Mouse (Mus musculus) midbrain, embryonic 16.5 days (tissue): ENCODE data around the gene Tbc1d25. TPM values are rescaled to one million over a fixed set of nuclear protein-coding genes. Genes with fewer than 3 reads are reported as not detected.

Experiments used
- ATAC-seq: fragments of 200-750 bp; cut with Nextera tagmentation; 2 replicates; pipeline ENCODE4 v1.8.0; 2017; ENCODE audit warnings: moderate TSS enrichment
- H3K27ac ChIP-seq: fragments of 300-500 bp; sonication (generic); 2 replicates; pipeline ENCODE4 v1.5.1; 2014; ENCODE audit warnings: mild to moderate bottlenecking, low read length, mixed read lengths
- H3K27me3 ChIP-seq: fragments of 300-500 bp; sonication (generic); 2 replicates; pipeline ENCODE4 v1.6.1; 2014; ENCODE audit warnings: low read depth, low read length, mixed read lengths; ENCODE audit not compliant: control insufficient read depth, insufficient read depth
- H3K36me3 ChIP-seq: fragments of 300-500 bp; sonication (generic); 2 replicates; pipeline ENCODE4 v1.6.1; 2014; ENCODE audit warnings: mild to moderate bottlenecking, low read length, moderate library complexity, mixed read lengths; ENCODE audit not compliant: control insufficient read depth, insufficient read depth
- H3K4me1 ChIP-seq: fragments of 300-500 bp; sonication (generic); 2 replicates; pipeline ENCODE4 v1.6.1; 2014; ENCODE audit warnings: mild to moderate bottlenecking, low read length, mixed read lengths; ENCODE audit not compliant: control insufficient read depth, insufficient read depth
- H3K4me2 ChIP-seq: fragments of 300-500 bp; sonication (generic); 2 replicates; pipeline ENCODE4 v1.6.1; 2014; ENCODE audit warnings: mild to moderate bottlenecking, low read length, mixed read lengths
- H3K4me3 ChIP-seq: fragments of 300-500 bp; sonication (generic); 2 replicates; pipeline ENCODE4 v1.5.1; 2014; ENCODE audit warnings: low read depth, mild to moderate bottlenecking, low read length, moderate library complexity, mixed read lengths
- H3K9ac ChIP-seq: fragments of 300-500 bp; sonication (generic); 2 replicates; pipeline ENCODE4 v1.6.1; 2014; ENCODE audit warnings: low read depth, low read length, mixed read lengths
- H3K9me3 ChIP-seq: fragments of 300-500 bp; sonication (generic); replicated peaks from 2 replicates; pipeline ENCODE4 v1.6.1; 2014; ENCODE audit warnings: mild to moderate bottlenecking, low read length, mixed read lengths; ENCODE audit not compliant: control insufficient read depth, poor library complexity, severe bottlenecking
- WGBS: fragments of 180-500 bp; shearing (Covaris S2); extraction: QIAGEN DNeasy Blood & Tissue Kit; methylation state at CpG from one replicate; pipeline ENCODE4 v1.1.7; 2014; 5-methylcytosine and 5-hydroxymethylcytosine counted together
- polyA plus RNA-seq: library from polyadenylated mRNA; unstranded; fragments of >200 nt; fragmentation: Nextera tagmentation; extraction: Ambion mirVana; gene quantifications from 2 replicates; pipeline ENCODE4 v1.2.1, GENCODE M21; 2015

Gene Tbc1d25
- polyA plus RNA-seq, 1 experiment from 2014 or later, result 24.4 TPM

DNA sequence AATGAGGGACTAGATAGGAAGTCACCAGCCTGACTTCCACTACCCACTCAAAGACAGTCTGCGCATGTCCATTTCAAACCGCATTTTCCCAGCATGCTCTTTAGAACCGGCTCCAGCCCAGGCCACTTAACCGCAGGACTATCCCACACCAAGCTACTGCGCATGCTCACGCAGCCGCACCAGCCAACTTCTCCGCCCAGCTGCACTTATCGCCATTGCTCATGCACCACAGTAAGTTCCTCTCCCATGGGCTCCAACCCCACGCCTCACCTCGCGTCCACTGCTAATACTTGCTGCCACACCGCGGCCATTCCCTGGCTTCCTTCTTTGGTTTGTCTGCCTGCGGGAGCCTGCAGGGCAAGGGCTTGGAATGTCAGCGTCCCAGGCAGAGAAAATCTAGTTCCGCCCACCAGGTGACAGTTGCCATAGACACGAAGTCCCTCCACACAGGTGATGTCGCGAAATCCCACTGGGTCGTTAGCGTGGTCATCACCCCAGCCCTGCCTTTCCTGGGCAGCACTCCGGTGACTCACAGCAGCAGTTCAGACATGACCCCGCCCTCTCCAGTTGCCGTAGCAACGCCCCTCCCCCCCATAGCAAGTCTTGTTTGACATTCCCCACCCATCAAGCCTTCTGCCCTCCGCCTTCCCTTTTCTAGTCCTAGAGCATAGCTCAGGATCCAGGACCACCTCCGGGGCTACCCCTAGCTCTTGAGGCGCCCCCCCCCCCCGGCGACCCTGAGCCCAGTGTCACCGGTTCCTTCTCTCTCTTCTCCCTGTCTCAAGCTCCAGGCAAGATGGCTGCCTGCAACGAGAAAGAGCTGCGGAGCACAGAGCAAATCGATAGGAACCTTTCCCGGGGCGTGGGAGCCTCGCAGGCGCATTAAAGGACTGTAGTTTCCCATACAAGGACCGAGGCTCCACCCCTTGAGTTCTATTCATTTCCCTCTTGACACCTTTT is 43.7 kb downstream of the Tbc1d25 start, which contains the start of gene Wdr13:
Gene Wdr13 (minus strand): TSS at position 876 of the 960 bp plus-strand sequence.
- no peaks in the 10 kb centered on the region for H3K9me3 ChIP-seq
- H3K27me3 ChIP-seq, result no peaks in the 10 kb centered on the region
- 20% methylated on average over 35 of the region's 40 CpGs for WGBS
- peak within 1 kb of the TSS; percentile 51 for H3K4me3 ChIP-seq
- peaks cover 4% of the 10 kb centered on the region for H3K36me3 ChIP-seq
- ATAC-seq, result peak; percentile 92
- H3K9ac ChIP-seq, result peak within 1 kb of the TSS; percentile 68
- peak within 1 kb of the TSS; percentile 96 for H3K27ac ChIP-seq
- H3K4me1 ChIP-seq, result peaks cover 4% of the 10 kb centered on the region; the same call in 1 of the 2 replicates
- H3K4me2 ChIP-seq, result peak within 1 kb of the TSS; percentile 49

- peak overlapping the region; percentile 51 for H3K4me3 ChIP-seq
- peaks cover 4% of the 10 kb centered on the region; the same call in 1 of the 2 replicates for H3K4me1 ChIP-seq
- peak; percentile 18; the same call in 1 of the 2 replicates for ATAC-seq
- WGBS, result 91% methylated on average over 17 of the region's 17 CpGs
- H3K4me2 ChIP-seq, result peak overlapping the region; percentile 49
- no peak overlapping the region for H3K9ac ChIP-seq
- H3K27me3 ChIP-seq, result no peaks in the 10 kb centered on the region
- H3K36me3 ChIP-seq, result peaks cover 4% of the 10 kb centered on the region
- H3K27ac ChIP-seq, result no peak overlapping the region
- H3K9me3 ChIP-seq, result no peaks in the 10 kb centered on the region
Measured at GRCm38 (mm10) chrX:8131393-8131792, 44.6 kb downstream of the Tbc1d25 start.

GRCm38 (mm10) chrX:8125235-8125634 is 50.7 kb downstream of the Tbc1d25 start:
- no peaks in the 10 kb centered on the region for H3K9me3 ChIP-seq
- H3K9ac ChIP-seq, result no peak overlapping the region

GRCm38 (mm10) chrX:8123821-8124470 is 52.0 kb downstream of the Tbc1d25 start:
- H3K9ac ChIP-seq, result no peak overlapping the region
- no peaks in the 10 kb centered on the region for H3K27me3 ChIP-seq
- no peak overlapping the region for H3K4me2 ChIP-seq
- no peak overlapping the region for H3K27ac ChIP-seq
- no peaks in the 10 kb centered on the region for H3K4me1 ChIP-seq
- H3K4me3 ChIP-seq, result no peak overlapping the region
- WGBS, result 85% methylated on average over 6 of the region's 6 CpGs
- peaks cover 18% of the 10 kb centered on the region for H3K36me3 ChIP-seq
- no peaks in the 10 kb centered on the region for H3K9me3 ChIP-seq
- ATAC-seq, result no peak

More at GRCm38 (mm10) chrX:8125235-8125634, 50.7 kb downstream of the Tbc1d25 start:
- 82% methylated on average over 7 of the region's 7 CpGs for WGBS
- no peak overlapping the region for H3K27ac ChIP-seq
- H3K36me3 ChIP-seq, result peaks cover 19% of the 10 kb centered on the region
- H3K4me1 ChIP-seq, result no peaks in the 10 kb centered on the region
- no peak for ATAC-seq
- H3K4me2 ChIP-seq, result no peak overlapping the region
- H3K4me3 ChIP-seq, result no peak overlapping the region
- H3K27me3 ChIP-seq, result no peaks in the 10 kb centered on the region

GRCm38 (mm10) chrX:8117264-8117663 is 58.7 kb downstream of the Tbc1d25 start:
- H3K27me3 ChIP-seq, result no peaks in the 10 kb centered on the region
- H3K36me3 ChIP-seq, result 0 out of 2 replicates have a peak, but pooled peaks cover 4% of the 10 kb centered on the region
- no peaks in the 10 kb centered on the region for H3K4me1 ChIP-seq
- no peak overlapping the region for H3K9ac ChIP-seq
- H3K9me3 ChIP-seq, result no peaks in the 10 kb centered on the region
- no peak overlapping the region for H3K27ac ChIP-seq
- no peak overlapping the region for H3K4me2 ChIP-seq
- no peak for ATAC-seq
- no peak overlapping the region for H3K4me3 ChIP-seq

DNA sequence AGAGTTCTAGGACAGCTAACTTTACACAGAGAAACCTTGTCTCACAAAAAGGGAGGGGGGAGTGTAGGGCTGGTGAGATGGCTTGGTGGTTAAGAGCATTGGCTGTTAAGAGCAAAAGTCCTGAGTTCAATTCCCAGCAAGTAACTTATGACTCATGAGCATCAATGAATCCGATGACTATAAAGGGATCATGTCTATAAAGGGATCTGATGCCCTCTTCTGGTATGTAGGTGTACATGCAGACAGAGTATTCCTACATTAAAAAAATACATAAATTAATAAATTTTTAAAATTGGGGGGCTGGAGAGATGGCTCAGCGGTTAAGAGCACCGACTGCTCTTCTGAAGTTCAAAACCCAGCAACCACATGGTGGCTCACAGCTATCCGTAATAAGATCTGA is 60.7 kb downstream of the Tbc1d25 start:
- no peaks in the 10 kb centered on the region for H3K9me3 ChIP-seq
- no peak overlapping the region for H3K4me3 ChIP-seq
- ATAC-seq, result no peak

GRCm38 (mm10) chrX:8105019-8105418 is 71.0 kb downstream of the Tbc1d25 start:
- WGBS, result 95% methylated on average over 3 of the region's 3 CpGs
- no peaks in the 10 kb centered on the region for H3K9me3 ChIP-seq
- no peak overlapping the region for H3K4me2 ChIP-seq
- H3K9ac ChIP-seq, result no peak overlapping the region
- no peak overlapping the region for H3K4me3 ChIP-seq
- no peaks in the 10 kb centered on the region for H3K27me3 ChIP-seq
- ATAC-seq, result no peak
- H3K27ac ChIP-seq, result no peak overlapping the region
- peaks cover under 1% of the 10 kb centered on the region; the same call in 1 of the 2 replicates for H3K4me1 ChIP-seq
- H3K36me3 ChIP-seq, result no peaks in the 10 kb centered on the region

More for the DNA sequence above, 60.7 kb downstream of the Tbc1d25 start:
- Histone ChIP-seq H3K9ac (no peak overlapping the region), H3K27me3 (no peaks in the 10 kb centered on the region), H3K4me2 (no peak overlapping the region), H3K4me1 (no peaks in the 10 kb centered on the region), H3K27ac (no peak overlapping the region), H3K36me3 (0 out of 2 replicates have a peak, but pooled peaks cover 2% of the 10 kb centered on the region)
- WGBS, result 85% methylated on average over 4 of the region's 4 CpGs
